Mouse (Mus musculus): ENCODE measurements around the gene Hexb.

- TF ChIP-seq POLR2A (IDR thresholded peaks at IDR 0.05; ENCODE audit: insufficient read length, low read depth) = no peak
- TF ChIP-seq CEBPB (IDR thresholded peaks at IDR 0.05; ENCODE audit: insufficient read depth, poor library complexity, severe bottlenecking) = no peak
- TF ChIP-seq TCF3 (IDR thresholded peaks at IDR 0.05; ENCODE audit: insufficient read length, low read depth) = no peak
- no peak for TF ChIP-seq MYOG (IDR thresholded peaks at IDR 0.05; ENCODE audit: control insufficient read depth in 1 of 3, insufficient read depth in 1 of 3, insufficient read length in 2 of 3, low read depth in 2 of 3)
These were observed 10.4 kb upstream of the Hexb start for GRCm38 (mm10) chr13:97208500-97209010.
